Mouse (Mus musculus) retina, embryonic 14.5 days (tissue): ENCODE data around the gene Prdm2.
A peak's percentile ranks its signal among the peaks of the same experiment; 100 is the strongest.

Source experiments
- DNase-seq: peaks from one replicate; pipeline ENCODE4 v3.0.0-alpha.2; 2015; ENCODE audit warnings: low spot score

Gene Prdm2

GRCm38 (mm10) chr4:143106971-143107370 is 105.8 kb downstream of the Prdm2 start:
- DNase-seq: no peak

GRCm38 (mm10) chr4:143106566-143106965 is 106.2 kb downstream of the Prdm2 start:
- DNase-seq: no peak

GRCm38 (mm10) chr4:143104739-143105138 is 108.1 kb downstream of the Prdm2 start:
- no peak for DNase-seq

GRCm38 (mm10) chr4:143103811-143104210 is 109.0 kb downstream of the Prdm2 start:
- no peak for DNase-seq

- no peak for DNase-seq
Observed at GRCm38 (mm10) chr4:143100157-143100556, 112.6 kb downstream of the Prdm2 start.

- no peak for DNase-seq
Observed at GRCm38 (mm10) chr4:143099288-143100039, 113.3 kb downstream of the Prdm2 start.

- DNase-seq: no peak
Observed at GRCm38 (mm10) chr4:143092082-143092701, 120.6 kb downstream of the Prdm2 start.

- DNase-seq: no peak
Observed at GRCm38 (mm10) chr4:143090551-143090950, 122.2 kb downstream of the Prdm2 start.

- DNase-seq: peak; percentile 35
Observed at GRCm38 (mm10) chr4:143074071-143074765, 138.6 kb downstream of the Prdm2 start.

GRCm38 (mm10) chr4:143071791-143072190 is 141.0 kb downstream of the Prdm2 start:
- DNase-seq: no peak

- DNase-seq: no peak
Observed at GRCm38 (mm10) chr4:143067006-143067405, 145.8 kb downstream of the Prdm2 start.

GRCm38 (mm10) chr4:143058765-143059344 is 153.9 kb downstream of the Prdm2 start:
- DNase-seq: no peak
